Mouse (Mus musculus) liver, adult 2 months (tissue): ENCODE measurements around the gene Sorbs2. TPM values are rescaled to one million over a fixed set of nuclear protein-coding genes. Genes with fewer than 3 reads are reported as not detected.

ENCODE experiments used
- DNase-seq: peaks from one replicate; pipeline ENCODE4 v3.0.0-alpha.2; 2011; ENCODE audit warnings: low read depth, low spot score; ENCODE audit errors: extremely low read depth
- H3K27ac ChIP-seq: fragments of 200-500 bp; replicated peaks from 2 replicates; pipeline ENCODE4 v1.5.1; 2012; ENCODE audit warnings: low read depth, mild to moderate bottlenecking, control low read depth, inconsistent platforms, low read length; ENCODE audit not compliant: insufficient read depth
- H3K27me3 ChIP-seq: fragments of 200-500 bp; 2 replicates; pipeline ENCODE4 v1.6.1; 2012; ENCODE audit warnings: mild to moderate bottlenecking, moderate library complexity, low read length, inconsistent platforms; ENCODE audit not compliant: control insufficient read depth, insufficient read depth
- H3K36me3 ChIP-seq: fragments of 200-500 bp; 2 replicates; pipeline ENCODE4 v1.6.1; 2012; ENCODE audit warnings: low read length, inconsistent platforms; ENCODE audit not compliant: control insufficient read depth, insufficient read depth
- H3K4me1 ChIP-seq: fragments of 200-500 bp; 2 replicates; pipeline ENCODE4 v1.6.1; 2011; ENCODE audit warnings: low read length; ENCODE audit not compliant: control insufficient read depth, insufficient read depth
- H3K4me3 ChIP-seq: fragments of 200-500 bp; 2 replicates; pipeline ENCODE4 v1.5.1; 2011; ENCODE audit warnings: low read depth, mild to moderate bottlenecking, control low read depth, low read length, moderate library complexity; ENCODE audit not compliant: insufficient read depth
- H3K79me2 ChIP-seq: fragments of 200-500 bp; 2 replicates; pipeline ENCODE4 v1.6.1; 2012; ENCODE audit warnings: inconsistent platforms, mild to moderate bottlenecking, low read length, moderate library complexity; ENCODE audit not compliant: control insufficient read depth, insufficient read depth
- H3K9ac ChIP-seq: fragments of 200-500 bp; 2 replicates; pipeline ENCODE4 v1.6.1; 2012; ENCODE audit warnings: low read depth, mild to moderate bottlenecking, control low read depth, inconsistent platforms, low read length
- CTCF ChIP-seq: fragments of 200-500 bp; IDR thresholded peaks from 2 replicates; pipeline ENCODE4 v1.5.1; 2011; ENCODE audit warnings: low read depth, low read length, control low read depth
- POLR2A ChIP-seq: fragments of 200-500 bp; IDR thresholded peaks from 2 replicates; pipeline ENCODE4 v1.6.1; 2011; ENCODE audit warnings: low read length, control low read depth; ENCODE audit not compliant: insufficient read depth; ENCODE audit errors: extremely low read depth
- WGBS: fragments of 180-500 bp; shearing (Covaris S2); methylation state at CpG from one replicate; pipeline ENCODE4 v1.1.7; 2018; 5-methylcytosine and 5-hydroxymethylcytosine counted together
- polyA plus RNA-seq: library from polyadenylated mRNA; depleted of rRNA; stranded (reverse); fragments of >200 nt; gene quantifications from 2 replicates; pipeline ENCODE4 v1.2.3, GENCODE M21; 2012
- total RNA-seq: library from RNA; depleted of rRNA; stranded (reverse); fragments of >200 nt; gene quantifications from 2 replicates; pipeline ENCODE4 v1.2.3, GENCODE M21; 2014

Gene Sorbs2
- total and polyA plus RNA-seq, 2 experiments, result 40.7 to 51.9 TPM

DNA sequence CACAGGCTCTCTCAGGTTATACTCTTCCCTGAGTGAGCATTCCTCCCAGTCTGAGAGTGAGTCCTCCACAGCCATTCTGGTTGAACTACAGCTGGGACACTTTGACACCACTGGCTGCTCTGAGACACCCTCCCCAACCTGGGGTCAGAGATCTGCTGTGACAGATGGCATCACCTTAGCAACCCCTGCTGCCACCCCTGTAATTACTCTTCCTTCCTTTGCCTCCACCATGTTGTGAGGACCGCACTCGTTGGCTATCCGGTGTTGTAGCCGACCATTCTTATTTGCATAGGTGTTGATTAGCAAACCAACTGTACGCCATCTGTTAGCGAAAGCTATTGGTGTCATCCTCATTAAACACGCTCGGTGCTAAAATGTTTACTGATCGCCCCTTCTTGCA lies 247.9 kb downstream of the Sorbs2 start:
- H3K4me1 ChIP-seq, result no peaks in the 10 kb centered on the region

GRCm38 (mm10) chr8:45755972-45756371 lies 248.4 kb downstream of the Sorbs2 start:
- no peak overlapping the region for H3K4me3 ChIP-seq
- H3K79me2 ChIP-seq, result no peaks in the 10 kb centered on the region; the same call in 1 of the 2 replicates
- H3K4me1 ChIP-seq, result no peaks in the 10 kb centered on the region
- DNase-seq, result no peak
- WGBS, result 94% methylated on average over 7 of the region's 7 CpGs
- no peaks in the 10 kb centered on the region for H3K27me3 ChIP-seq
- H3K36me3 ChIP-seq, result peaks cover 32% of the 10 kb centered on the region
- TF ChIP-seq POLR2A (no peak), CTCF (no peak)
- H3K27ac ChIP-seq, result no peak overlapping the region
- no peak overlapping the region for H3K9ac ChIP-seq

More for the DNA sequence above, 247.9 kb downstream of the Sorbs2 start:
- no peak for DNase-seq
- WGBS, result 93% methylated on average over 9 of the region's 9 CpGs
- Histone ChIP-seq H3K27me3 (no peaks in the 10 kb centered on the region), H3K36me3 (peaks cover 31% of the 10 kb centered on the region), H3K27ac (no peak overlapping the region), H3K9ac (no peak overlapping the region), H3K79me2 (no peaks in the 10 kb centered on the region; the same call in 1 of the 2 replicates), H3K4me3 (no peak overlapping the region)
- TF ChIP-seq POLR2A (no peak), CTCF (no peak)

GRCm38 (mm10) chr8:45760622-45761021 lies 253.0 kb downstream of the Sorbs2 start:
- WGBS, result 87% methylated on average over 9 of the region's 9 CpGs
- no peak for DNase-seq
- Histone ChIP-seq H3K9ac (no peak overlapping the region), H3K79me2 (no peaks in the 10 kb centered on the region), H3K27me3 (no peaks in the 10 kb centered on the region), H3K4me1 (no peaks in the 10 kb centered on the region), H3K36me3 (peaks cover 36% of the 10 kb centered on the region), H3K4me3 (no peak overlapping the region), H3K27ac (no peak overlapping the region)
- TF ChIP-seq CTCF, result no peak
- TF ChIP-seq POLR2A, result no peak

GRCm38 (mm10) chr8:45761053-45761452 lies 253.5 kb downstream of the Sorbs2 start:
- 80% methylated on average over 1 of the region's 1 CpGs for WGBS
- peak; percentile 16 for DNase-seq

GRCm38 (mm10) chr8:45762982-45763689 lies 255.5 kb downstream of the Sorbs2 start:
- no peak for DNase-seq
- no peak for TF ChIP-seq CTCF
- WGBS, result 90% methylated on average over 15 of the region's 15 CpGs
- no peak overlapping the region for H3K4me3 ChIP-seq
- no peaks in the 10 kb centered on the region for H3K79me2 ChIP-seq
- H3K4me1 ChIP-seq, result no peaks in the 10 kb centered on the region
- no peak overlapping the region for H3K9ac ChIP-seq
- no peaks in the 10 kb centered on the region for H3K27me3 ChIP-seq
- H3K27ac ChIP-seq, result no peak overlapping the region
- peaks cover 31% of the 10 kb centered on the region for H3K36me3 ChIP-seq

More at GRCm38 (mm10) chr8:45761053-45761452, 253.5 kb downstream of the Sorbs2 start:
- no peak overlapping the region for H3K27ac ChIP-seq
- TF ChIP-seq CTCF (no peak), POLR2A (no peak)
- H3K9ac ChIP-seq, result no peak overlapping the region
- peaks cover 31% of the 10 kb centered on the region for H3K36me3 ChIP-seq
- no peaks in the 10 kb centered on the region for H3K79me2 ChIP-seq
- H3K4me3 ChIP-seq, result no peak overlapping the region
- no peaks in the 10 kb centered on the region for H3K27me3 ChIP-seq
- no peaks in the 10 kb centered on the region for H3K4me1 ChIP-seq

DNA sequence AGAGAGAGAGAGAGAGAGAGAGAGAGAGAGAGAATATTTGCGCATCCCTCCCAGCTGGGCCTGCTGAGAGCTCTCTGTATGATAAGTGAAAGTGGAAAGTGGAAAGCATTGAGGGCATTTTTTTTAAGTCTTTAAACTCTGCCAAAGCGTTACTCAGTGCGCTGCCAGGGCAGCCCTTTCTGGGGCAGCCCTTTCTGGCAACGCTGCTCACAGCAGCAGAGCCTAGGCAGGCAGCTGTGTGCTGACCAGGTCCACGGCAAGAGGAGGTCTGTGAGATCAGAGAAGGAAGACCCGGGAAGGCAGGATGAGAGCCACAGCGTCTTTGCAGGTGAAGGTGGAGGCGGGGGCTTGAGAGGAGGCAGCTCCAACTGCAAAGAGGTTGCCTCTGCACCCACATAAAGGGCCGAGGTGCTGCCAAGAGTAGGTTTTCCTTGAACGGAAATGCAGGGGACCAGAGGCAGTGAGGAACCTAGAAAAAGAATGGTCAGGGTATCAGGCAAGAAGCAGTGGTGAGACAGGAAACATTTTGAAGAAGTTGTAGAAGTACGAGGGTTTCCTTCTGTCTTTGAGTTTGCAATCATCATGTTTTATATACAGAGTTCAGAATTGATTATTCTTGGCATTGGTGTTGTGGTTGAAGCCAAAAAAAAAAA lies 256.2 kb downstream of the Sorbs2 start:
- Histone ChIP-seq H3K9ac (no peak overlapping the region), H3K27me3 (no peaks in the 10 kb centered on the region), H3K4me1 (no peaks in the 10 kb centered on the region), H3K79me2 (no peaks in the 10 kb centered on the region), H3K27ac (no peak overlapping the region), H3K4me3 (no peak overlapping the region), H3K36me3 (peaks cover 29% of the 10 kb centered on the region)
- no peak for DNase-seq
- TF ChIP-seq POLR2A (no peak), CTCF (no peak)
- WGBS, result 54% methylated on average over 11 of the region's 11 CpGs
